Mouse (Mus musculus): ENCODE data around the gene Derl2. TPM values are rescaled to one million over a fixed set of nuclear protein-coding genes. Genes with fewer than 3 reads are reported as not detected.

Gene Derl2
- polyA plus RNA-seq, 1 experiment from 2014 or later: 41.9 TPM

GRCm38 (mm10) chr11:71018416-71019200 is 1.0 kb downstream of the Derl2 start:
- ATAC-seq (ENCODE audit: low FRiP score, low TSS enrichment): peak; percentile 37
- H3K4me2 ChIP-seq (replicated peaks; ENCODE audit: low read depth, low read length): peak overlapping the region; percentile 79
- H3K4me1 ChIP-seq (ENCODE audit: insufficient read depth, low read length): peaks cover 28% of the 10 kb centered on the region
- peak overlapping the region; percentile 93 for H3K9ac ChIP-seq (replicated peaks; ENCODE audit: low read length)
- H3K9me3 ChIP-seq (ENCODE audit: low read length): no peaks in the 10 kb centered on the region
- no peaks in the 10 kb centered on the region for H3K27me3 ChIP-seq (ENCODE audit: insufficient read depth, low read length)
- peak overlapping the region; percentile 83 for H3K27ac ChIP-seq (ENCODE audit: low read length)
- 5% methylated on average over 28 of the region's 28 CpGs for WGBS
- H3K4me3 ChIP-seq (ENCODE audit: low read length): peak overlapping the region; percentile 94
- peaks cover 6% of the 10 kb centered on the region for H3K36me3 ChIP-seq (ENCODE audit: insufficient read depth, low read length)

GRCm38 (mm10) chr11:71017051-71017450 is 2.6 kb downstream of the Derl2 start:
- WGBS: 83% methylated on average over 1 of the region's 1 CpGs
- no peak overlapping the region for H3K4me2 ChIP-seq (replicated peaks; ENCODE audit: low read depth, low read length)
- no peak overlapping the region for H3K4me3 ChIP-seq (ENCODE audit: low read length)
- H3K4me1 ChIP-seq (ENCODE audit: insufficient read depth, low read length): peaks cover 28% of the 10 kb centered on the region
- H3K36me3 ChIP-seq (ENCODE audit: insufficient read depth, low read length): peaks cover 11% of the 10 kb centered on the region
- ATAC-seq (ENCODE audit: low FRiP score, low TSS enrichment): no peak
- no peaks in the 10 kb centered on the region for H3K27me3 ChIP-seq (ENCODE audit: insufficient read depth, low read length)
- no peak overlapping the region for H3K27ac ChIP-seq (ENCODE audit: low read length)
- H3K9me3 ChIP-seq (ENCODE audit: low read length): no peaks in the 10 kb centered on the region
- H3K9ac ChIP-seq (replicated peaks; ENCODE audit: low read length): no peak overlapping the region

GRCm38 (mm10) chr11:71012743-71013142 is 6.9 kb downstream of the Derl2 start:
- peaks cover 35% of the 10 kb centered on the region for H3K36me3 ChIP-seq (ENCODE audit: insufficient read depth, low read length)
- WGBS: 96% methylated on average over 7 of the region's 7 CpGs
- no peaks in the 10 kb centered on the region for H3K9me3 ChIP-seq (ENCODE audit: low read length)
- no peak overlapping the region for H3K4me2 ChIP-seq (replicated peaks; ENCODE audit: low read depth, low read length)
- peaks cover 13% of the 10 kb centered on the region for H3K4me1 ChIP-seq (ENCODE audit: insufficient read depth, low read length)
- no peak overlapping the region for H3K9ac ChIP-seq (replicated peaks; ENCODE audit: low read length)
- ATAC-seq (ENCODE audit: low FRiP score, low TSS enrichment): no peak
- no peaks in the 10 kb centered on the region for H3K27me3 ChIP-seq (ENCODE audit: insufficient read depth, low read length)
- H3K4me3 ChIP-seq (ENCODE audit: low read length): no peak overlapping the region
- H3K27ac ChIP-seq (ENCODE audit: low read length): no peak overlapping the region

GRCm38 (mm10) chr11:71008321-71008720 is 11.3 kb downstream of the Derl2 start:
- WGBS: 83% methylated on average over 3 of the region's 3 CpGs
- Histone ChIP-seq H3K9ac (replicated peaks; ENCODE audit: low read length) (no peak overlapping the region), H3K4me1 (ENCODE audit: insufficient read depth, low read length) (peaks cover 6% of the 10 kb centered on the region), H3K27me3 (ENCODE audit: insufficient read depth, low read length) (no peaks in the 10 kb centered on the region), H3K4me2 (replicated peaks; ENCODE audit: low read depth, low read length) (no peak overlapping the region), H3K4me3 (ENCODE audit: low read length) (no peak overlapping the region), H3K27ac (ENCODE audit: low read length) (no peak overlapping the region), H3K9me3 (ENCODE audit: low read length) (no peaks in the 10 kb centered on the region), H3K36me3 (ENCODE audit: insufficient read depth, low read length) (peaks cover 39% of the 10 kb centered on the region)
- ATAC-seq (ENCODE audit: low FRiP score, low TSS enrichment): no peak

GRCm38 (mm10) chr11:71007831-71008230 is 11.8 kb downstream of the Derl2 start:
- Histone ChIP-seq H3K27me3 (ENCODE audit: insufficient read depth, low read length) (no peaks in the 10 kb centered on the region), H3K9me3 (ENCODE audit: low read length) (no peaks in the 10 kb centered on the region), H3K4me3 (ENCODE audit: low read length) (no peak overlapping the region), H3K4me2 (replicated peaks; ENCODE audit: low read depth, low read length) (no peak overlapping the region), H3K36me3 (ENCODE audit: insufficient read depth, low read length) (peaks cover 37% of the 10 kb centered on the region), H3K9ac (replicated peaks; ENCODE audit: low read length) (no peak overlapping the region), H3K4me1 (ENCODE audit: insufficient read depth, low read length) (peaks cover 11% of the 10 kb centered on the region), H3K27ac (ENCODE audit: low read length) (no peak overlapping the region)
- WGBS: 88% methylated on average over 7 of the region's 7 CpGs
- ATAC-seq (ENCODE audit: low FRiP score, low TSS enrichment): no peak

GRCm38 (mm10) chr11:71007026-71007425 is 12.6 kb downstream of the Derl2 start:
- peaks cover 15% of the 10 kb centered on the region for H3K4me1 ChIP-seq (ENCODE audit: insufficient read depth, low read length)
- H3K4me3 ChIP-seq (ENCODE audit: low read length): no peak overlapping the region
- no peak overlapping the region for H3K27ac ChIP-seq (ENCODE audit: low read length)
- H3K9ac ChIP-seq (replicated peaks; ENCODE audit: low read length): no peak overlapping the region
- H3K4me2 ChIP-seq (replicated peaks; ENCODE audit: low read depth, low read length): no peak overlapping the region
- no peak for ATAC-seq (ENCODE audit: low FRiP score, low TSS enrichment)
- H3K27me3 ChIP-seq (ENCODE audit: insufficient read depth, low read length): no peaks in the 10 kb centered on the region
- WGBS: 97% methylated on average over 6 of the region's 6 CpGs
- no peaks in the 10 kb centered on the region for H3K9me3 ChIP-seq (ENCODE audit: low read length)
- peaks cover 29% of the 10 kb centered on the region for H3K36me3 ChIP-seq (ENCODE audit: insufficient read depth, low read length)

- 0 out of 2 replicates have a peak overlapping the region, but pooled peaks have one; percentile 34 for H3K27ac ChIP-seq (ENCODE audit: low read length)
- 52% methylated on average over 5 of the region's 5 CpGs for WGBS
- peaks cover 16% of the 10 kb centered on the region for H3K36me3 ChIP-seq (ENCODE audit: insufficient read depth, low read length)
- H3K27me3 ChIP-seq (ENCODE audit: insufficient read depth, low read length): no peaks in the 10 kb centered on the region
- H3K9me3 ChIP-seq (ENCODE audit: low read length): no peaks in the 10 kb centered on the region
- ATAC-seq (ENCODE audit: low FRiP score, low TSS enrichment): no peak
- H3K4me3 ChIP-seq (ENCODE audit: low read length): peak overlapping the region; percentile 97
- 0 out of 2 replicates have a peak overlapping the region, but pooled peaks have one; percentile 38 for H3K9ac ChIP-seq (replicated peaks; ENCODE audit: low read length)
- H3K4me1 ChIP-seq (ENCODE audit: insufficient read depth, low read length): peaks cover 15% of the 10 kb centered on the region
- H3K4me2 ChIP-seq (replicated peaks; ENCODE audit: low read depth, low read length): peak overlapping the region; percentile 49
Measured at GRCm38 (mm10) chr11:71005046-71005445, 14.6 kb downstream of the Derl2 start.

GRCm38 (mm10) chr11:71004316-71004773 is 15.3 kb downstream of the Derl2 start, which contains the start of gene Dhx33:
Gene Dhx33, minus strand, starts transcription at chr11:71004437.
- Histone ChIP-seq H3K9me3 (ENCODE audit: low read length) (no peaks in the 10 kb centered on the region), H3K9ac (replicated peaks; ENCODE audit: low read length) (peak within 1 kb of the TSS; percentile 82), H3K27ac (ENCODE audit: low read length) (peak within 1 kb of the TSS; percentile 84), H3K4me2 (replicated peaks; ENCODE audit: low read depth, low read length) (peak within 1 kb of the TSS; percentile 87), H3K4me3 (ENCODE audit: low read length) (peak within 1 kb of the TSS; percentile 97), H3K36me3 (ENCODE audit: insufficient read depth, low read length) (peaks cover 12% of the 10 kb centered on the region), H3K4me1 (ENCODE audit: insufficient read depth, low read length) (peaks cover 15% of the 10 kb centered on the region), H3K27me3 (ENCODE audit: insufficient read depth, low read length) (no peaks in the 10 kb centered on the region)
- under 1% methylated on average over 34 of the region's 35 CpGs for WGBS
- peak; percentile 99 for ATAC-seq (ENCODE audit: low FRiP score, low TSS enrichment)

- Histone ChIP-seq H3K36me3 (ENCODE audit: insufficient read depth, low read length) (peaks cover 14% of the 10 kb centered on the region), H3K4me1 (ENCODE audit: insufficient read depth, low read length) (peaks cover 15% of the 10 kb centered on the region), H3K27me3 (ENCODE audit: insufficient read depth, low read length) (no peaks in the 10 kb centered on the region), H3K4me3 (ENCODE audit: low read length) (peak overlapping the region; percentile 97), H3K9me3 (ENCODE audit: low read length) (no peaks in the 10 kb centered on the region), H3K9ac (replicated peaks; ENCODE audit: low read length) (peak overlapping the region; percentile 82), H3K4me2 (replicated peaks; ENCODE audit: low read depth, low read length) (peak overlapping the region; percentile 87), H3K27ac (ENCODE audit: low read length) (peak overlapping the region; percentile 84)
- peak; percentile 90 for ATAC-seq (ENCODE audit: low FRiP score, low TSS enrichment)
- WGBS: under 1% methylated on average over 47 of the region's 49 CpGs
Measured at GRCm38 (mm10) chr11:71003611-71004315, 15.9 kb downstream of the Derl2 start.
